8 mouse cellular contexts compared by ENCODE assay signal in genomic region chr17:35725286-35726232, GRCm38 (mm10). TPM values are rescaled to one million over a fixed set of nuclear protein-coding genes. Genes with fewer than 3 reads are reported as not detected.
A peak's percentile ranks its signal among the peaks of the same experiment; 100 is the strongest.
DNase-seq lines count a peak whose midpoint lies in the region; ATAC-seq lines count a peak whose summit lies in the region.

No protein-coding gene starts in this region.

- peak; percentile 62; the same call in 1 of the 2 replicates for ATAC-seq in intestine, embryonic 14.5 days (replicated peaks; ENCODE audit: low FRiP score, low TSS enrichment, low read depth)

- no peaks in the 10 kb centered on the region for H3K27me3 ChIP-seq in intestine, embryonic 14.5 days (replicated peaks; ENCODE audit: control insufficient read depth, insufficient read depth, low read length)
- peaks cover 54% of the 10 kb centered on the region for H3K27me3 ChIP-seq in midbrain, embryonic 10.5 days (ENCODE audit: low read depth, poor library complexity, severe bottlenecking)

- peak; percentile 98 for DNase-seq in adipocyte (ENCODE audit: low spot score)
- DNase-seq in embryo, embryonic 10.5 days (ENCODE audit: low spot score): peak; percentile 93
- peak; percentile 91 for DNase-seq in gastrocnemius, postnatal 14 days
- peak; percentile 99 for DNase-seq in intestine, embryonic 14.5 days (ENCODE audit: low spot score)
- DNase-seq in left cerebral cortex, postnatal 10 days (ENCODE audit: extremely low spot score in 1 of 2, low spot score in 2 of 2): peak; percentile 84 to 87
- peak; percentile 89 for DNase-seq in midbrain, embryonic 10.5 days (ENCODE audit: low spot score)
- DNase-seq in right cerebral cortex, postnatal 36 days (ENCODE audit: low spot score in 2 of 2): peak; percentile 79 to 85
- peak; percentile 87 for DNase-seq in yolk sac, embryonic 10.5 days (ENCODE audit: low spot score)

- H3K9ac ChIP-seq in intestine, embryonic 14.5 days (ENCODE audit: low read length): no peak overlapping the region

- H3K27ac ChIP-seq in intestine, embryonic 14.5 days (ENCODE audit: low read depth): no peak overlapping the region
- peak overlapping the region; percentile 50; the same call in 1 of the 2 replicates for H3K27ac ChIP-seq in midbrain, embryonic 10.5 days (replicated peaks)

- intact Hi-C loops in gastrocnemius, postnatal 14 days (cut with DNase I; ENCODE audit: low total_unique reads): no loop called here
- intact Hi-C loops in left cerebral cortex, postnatal 10 days (cut with DNase I): no loop called here

- H3K9me3 ChIP-seq in intestine, embryonic 14.5 days (ENCODE audit: control insufficient read depth, low read length): no peaks in the 10 kb centered on the region
- no peaks in the 10 kb centered on the region for H3K9me3 ChIP-seq in midbrain, embryonic 10.5 days (replicated peaks)

- H3K4me1 ChIP-seq in intestine, embryonic 14.5 days (replicated peaks; ENCODE audit: control insufficient read depth, insufficient read depth, low read length): peaks cover 9% of the 10 kb centered on the region; the same call in 1 of the 2 replicates
- peaks cover 19% of the 10 kb centered on the region for H3K4me1 ChIP-seq in midbrain, embryonic 10.5 days

- no peak overlapping the region for H3K4me3 ChIP-seq in intestine, embryonic 14.5 days (ENCODE audit: low read depth, low read length)
- no peak overlapping the region; the same call in 1 of the 2 replicates for H3K4me3 ChIP-seq in midbrain, embryonic 10.5 days

- WGBS in intestine, embryonic 14.5 days: 29% methylated on average over 21 of the region's 21 CpGs
- WGBS in midbrain, embryonic 10.5 days: 33% methylated on average over 21 of the region's 21 CpGs

- no peak overlapping the region; the same call in 1 of the 2 replicates for H3K4me2 ChIP-seq in intestine, embryonic 14.5 days (ENCODE audit: low read length)

- no peaks in the 10 kb centered on the region for H3K36me3 ChIP-seq in intestine, embryonic 14.5 days (ENCODE audit: control insufficient read depth, insufficient read depth, low read length)
- no peaks in the 10 kb centered on the region for H3K36me3 ChIP-seq in midbrain, embryonic 10.5 days

RNA-seq across cellular contexts. Expression of gene Ddr1, which starts 21.1 kb away (rescaled TPM):
- 10 to 100 TPM; 20.3 to 23.4 TPM for total RNA-seq in gastrocnemius, postnatal 14 days (2021)
- 44.6 and 45.1 TPM in 2 replicates for polyA plus RNA-seq in intestine, embryonic 14.5 days (2014; fragmentation: Nextera tagmentation; extraction: Ambion mirVana)
- total RNA-seq in left cerebral cortex, postnatal 10 days (2021): 10 to 100 TPM; 39.6 to 40.1 TPM
- polyA plus RNA-seq in midbrain, embryonic 10.5 days (2016; fragmentation: Nextera tagmentation; extraction: Ambion mirVana): 142 and 193 TPM in 2 replicates

RNA-seq across cellular contexts. Expression of gene Gtf2h4, which starts 52.0 kb away (rescaled TPM):
- 10 to 100 TPM; 16.1 to 19.4 TPM for total RNA-seq in gastrocnemius, postnatal 14 days (2021)
- polyA plus RNA-seq in intestine, embryonic 14.5 days (2014; fragmentation: Nextera tagmentation; extraction: Ambion mirVana): 47.2 and 49.9 TPM in 2 replicates
- total RNA-seq in left cerebral cortex, postnatal 10 days (2021): 10 to 100 TPM; 23.5 to 24.1 TPM
- polyA plus RNA-seq in midbrain, embryonic 10.5 days (2016; fragmentation: Nextera tagmentation; extraction: Ambion mirVana): 50.1 and 52.3 TPM in 2 replicates

RNA-seq across cellular contexts. Expression of gene Vars2, which starts 58.2 kb away (rescaled TPM):
- total RNA-seq in gastrocnemius, postnatal 14 days (2021): 10 to 100 TPM; 15.7 to 16.6 TPM
- polyA plus RNA-seq in intestine, embryonic 14.5 days (2014; fragmentation: Nextera tagmentation; extraction: Ambion mirVana): 16.0 and 18.1 TPM in 2 replicates
- 10 to 100 TPM; 31.2 to 42.6 TPM for total RNA-seq in left cerebral cortex, postnatal 10 days (2021)
- polyA plus RNA-seq in midbrain, embryonic 10.5 days (2016; fragmentation: Nextera tagmentation; extraction: Ambion mirVana): 19.3 and 20.6 TPM in 2 replicates
